Mouse (Mus musculus) embryonic facial prominence, embryonic 11.5 days (tissue): ENCODE data around the gene Eif1ax. TPM values are rescaled to one million over a fixed set of nuclear protein-coding genes. Genes with fewer than 3 reads are reported as not detected.
"Not testable (repeated sequence)": the region's sequence is repeated elsewhere in the genome, so short reads cannot be mapped to it uniquely, and the experiment has no call there.

Experiments used
- ATAC-seq: fragments of 200-750 bp; cut with Nextera tagmentation; replicated peaks from 2 replicates; pipeline ENCODE4 v1.8.0; 2017; ENCODE audit warnings: low read depth; ENCODE audit not compliant: insufficient number of reproducible peaks, low FRiP score, low TSS enrichment
- DNase-seq: peaks from one replicate; pipeline ENCODE4 v3.0.0-alpha.2; 2015; ENCODE audit warnings: low spot score
- H3K27ac ChIP-seq: fragments of 300-500 bp; sonication (generic); replicated peaks from 2 replicates; pipeline ENCODE4 v1.5.1; 2014; ENCODE audit warnings: mild to moderate bottlenecking, low read depth, low read length, control low read depth
- H3K27me3 ChIP-seq: fragments of 300-500 bp; sonication (generic); 2 replicates; pipeline ENCODE4 v1.6.1; 2014; ENCODE audit warnings: mild to moderate bottlenecking, low read length, moderate library complexity, mixed read lengths; ENCODE audit not compliant: control insufficient read depth, insufficient read depth
- H3K36me3 ChIP-seq: fragments of 300-500 bp; sonication (generic); replicated peaks from 2 replicates; pipeline ENCODE4 v1.6.1; 2014; ENCODE audit warnings: low read depth, mild to moderate bottlenecking, low read length, moderate library complexity, mixed read lengths; ENCODE audit not compliant: control insufficient read depth, insufficient read depth
- H3K4me1 ChIP-seq: fragments of 300-500 bp; sonication (generic); 2 replicates; pipeline ENCODE4 v1.6.1; 2014; ENCODE audit warnings: low read length, mixed read lengths; ENCODE audit not compliant: control insufficient read depth, insufficient read depth
- H3K4me2 ChIP-seq: fragments of 300-500 bp; sonication (generic); 2 replicates; pipeline ENCODE4 v1.6.1; 2014; ENCODE audit warnings: low read depth, mild to moderate bottlenecking, control low read depth, low read length, moderate library complexity
- H3K4me3 ChIP-seq: fragments of 300-500 bp; sonication (generic); 2 replicates; pipeline ENCODE4 v1.5.1; 2014; ENCODE audit warnings: low read depth, low read length, control low read depth
- H3K9ac ChIP-seq: fragments of 300-500 bp; sonication (generic); replicated peaks from 2 replicates; pipeline ENCODE4 v1.6.1; 2014; ENCODE audit warnings: mild to moderate bottlenecking, control low read depth, low read length
- H3K9me3 ChIP-seq: fragments of 300-500 bp; sonication (generic); replicated peaks from 2 replicates; pipeline ENCODE4 v1.6.1; 2016; ENCODE audit warnings: mild to moderate bottlenecking, low read length, inconsistent platforms, mixed read lengths; ENCODE audit not compliant: control insufficient read depth
- WGBS: fragments of 180-500 bp; shearing (Covaris S2); extraction: QIAGEN DNeasy Blood & Tissue Kit; methylation state at CpG from one replicate; pipeline ENCODE4 v1.1.7; 2014; 5-methylcytosine and 5-hydroxymethylcytosine counted together
- polyA plus RNA-seq: library from polyadenylated mRNA; unstranded; fragments of >200 nt; fragmentation: Nextera tagmentation; extraction: Ambion mirVana; gene quantifications from 2 replicates; pipeline ENCODE4 v1.2.1, GENCODE M21; 2014

Eif1ax gene
- polyA plus RNA-seq, 1 experiment from 2014 or later = 151 TPM

- H3K9me3 ChIP-seq = no peaks in the 10 kb centered on the region
- peak within 1 kb of the TSS; percentile 89 for H3K4me2 ChIP-seq
- ATAC-seq = peak; percentile 93
- peak within 1 kb of the TSS; percentile 51 for H3K4me3 ChIP-seq
- DNase-seq = peak; percentile 52
- peak within 1 kb of the TSS; percentile 18 for H3K9ac ChIP-seq
- 14% methylated on average over 33 of the region's 83 CpGs for WGBS
- peaks cover 11% of the 10 kb centered on the region for H3K27me3 ChIP-seq
- H3K4me1 ChIP-seq = no peaks in the 10 kb centered on the region
- H3K36me3 ChIP-seq = no peaks in the 10 kb centered on the region
- no peak within 1 kb of the TSS for H3K27ac ChIP-seq
Measured at GRCm38 (mm10) chrX:159414130-159414828, 42.3 kb downstream of the Eif1ax start, which contains the start of gene Map7d2. Gene Map7d2 (plus strand): TSS chrX:159414572.

GRCm38 (mm10) chrX:159414829-159415673 is 43.1 kb downstream of the Eif1ax start:
- Histone ChIP-seq H3K4me3 (peak overlapping the region; percentile 51), H3K9ac (peak overlapping the region; percentile 18), H3K4me2 (peak overlapping the region; percentile 89), H3K27ac (no peak overlapping the region), H3K27me3 (peaks cover 11% of the 10 kb centered on the region), H3K9me3 (no peaks in the 10 kb centered on the region), H3K4me1 (no peaks in the 10 kb centered on the region), H3K36me3 (no peaks in the 10 kb centered on the region)
- 17% methylated on average over 55 of the region's 65 CpGs for WGBS
- ATAC-seq (peak; percentile 81), DNase-seq (no peak)

GRCm38 (mm10) chrX:159430507-159430906 is 58.5 kb downstream of the Eif1ax start:
- not testable (repeated sequence) for H3K4me1 ChIP-seq, ATAC-seq
- 92% methylated on average over 3 of the region's 3 CpGs for WGBS

More at GRCm38 (mm10) chrX:159430507-159430906, 58.5 kb downstream of the Eif1ax start:
- H3K4me3 ChIP-seq, H3K36me3 ChIP-seq, H3K9me3 ChIP-seq, H3K27me3 ChIP-seq, DNase-seq, H3K4me2 ChIP-seq, H3K27ac ChIP-seq, H3K9ac ChIP-seq: not testable (repeated sequence)

Other genes starting within 250 kb of the Eif1ax start
- gene Rps6ka3, start 161.9 kb upstream of the Eif1ax start, polyA plus RNA-seq = 7.5 and 7.8 TPM in 2 replicates
- gene Map7d2, start 42.4 kb downstream of the Eif1ax start, polyA plus RNA-seq = 6.6 and 6.7 TPM in 2 replicates
- gene Bclaf3, start 154.5 kb downstream of the Eif1ax start, polyA plus RNA-seq = 19.9 and 21.5 TPM in 2 replicates